Comparison of ENCODE assay signal across 8 mouse cellular contexts in genomic region chr11:60454080-60454744, GRCm38 (mm10). TPM values are rescaled to one million over a fixed set of nuclear protein-coding genes. Genes with fewer than 3 reads are reported as not detected.
DNase-seq lines count a peak whose midpoint lies in the region; ATAC-seq and TF ChIP-seq lines count a peak whose summit lies in the region.

Drg2 (plus strand) TSS chr11:60454591.

- peak within 1 kb of the TSS; percentile 87 for H3K4me3 ChIP-seq in forebrain, embryonic 10.5 days
- peak within 1 kb of the TSS; percentile 83 for H3K4me3 ChIP-seq in heart, embryonic 15.5 days
- H3K4me3 ChIP-seq in liver, embryonic 14.5 days (ENCODE audit: insufficient read depth in 1 of 2, low read depth in 2 of 2, low read length in 2 of 2) = peak within 1 kb of the TSS; percentile 67 to 89
- peak within 1 kb of the TSS; percentile 78 for H3K4me3 ChIP-seq in neural tube, embryonic 11.5 days (ENCODE audit: low read depth, low read length)
- peak within 1 kb of the TSS; percentile 53 for H3K4me3 ChIP-seq in stomach, postnatal 0 days (ENCODE audit: low read depth, low read length)

- peak within 1 kb of the TSS; percentile 88 for H3K27ac ChIP-seq in forebrain, embryonic 10.5 days
- peak within 1 kb of the TSS; percentile 72 for H3K27ac ChIP-seq in heart, embryonic 15.5 days
- H3K27ac ChIP-seq in liver, embryonic 14.5 days = no peak within 1 kb of the TSS
- H3K27ac ChIP-seq in neural tube, embryonic 11.5 days (ENCODE audit: low read depth, low read length) = no peak within 1 kb of the TSS
- peak within 1 kb of the TSS; percentile 72 for H3K27ac ChIP-seq in stomach, postnatal 0 days (replicated peaks)

- peaks cover 20% of the 10 kb centered on the region for H3K4me1 ChIP-seq in forebrain, embryonic 10.5 days
- H3K4me1 ChIP-seq in heart, embryonic 15.5 days (replicated peaks) = peaks cover 11% of the 10 kb centered on the region
- peaks cover 0 to 5% of the 10 kb centered on the region in 2 experiments; a peak in 2 of 4 replicates for H3K4me1 ChIP-seq in liver, embryonic 14.5 days (replicated peaks; ENCODE audit: control insufficient read depth in 2 of 2, insufficient read depth in 2 of 2, low read length in 1 of 2)
- peaks cover 5% of the 10 kb centered on the region for H3K4me1 ChIP-seq in neural tube, embryonic 11.5 days (ENCODE audit: control insufficient read depth, insufficient read depth, low read length)
- 0 out of 2 replicates have a peak, but pooled peaks cover 4% of the 10 kb centered on the region for H3K4me1 ChIP-seq in stomach, postnatal 0 days (replicated peaks; ENCODE audit: control insufficient read depth, insufficient read depth)

- ATAC-seq in heart, embryonic 15.5 days (replicated peaks; ENCODE audit: insufficient number of reproducible peaks, insufficient read depth, low FRiP score, low read depth) = peak; percentile 63; the same call in 1 of the 2 replicates
- peak; percentile 88 for ATAC-seq in liver, embryonic 14.5 days (ENCODE audit: insufficient read depth)
- peak; percentile 83 for ATAC-seq in neural tube, embryonic 11.5 days (ENCODE audit: insufficient read depth, low FRiP score, low TSS enrichment)
- ATAC-seq in stomach, postnatal 0 days (ENCODE audit: low FRiP score, low TSS enrichment) = peak; percentile 94

- H3K9me3 ChIP-seq in forebrain, embryonic 10.5 days = no peaks in the 10 kb centered on the region
- H3K9me3 ChIP-seq in heart, embryonic 15.5 days (replicated peaks) = no peaks in the 10 kb centered on the region
- H3K9me3 ChIP-seq in liver, embryonic 14.5 days (ENCODE audit: control insufficient read depth, low read length) = no peaks in the 10 kb centered on the region
- H3K9me3 ChIP-seq in neural tube, embryonic 11.5 days (ENCODE audit: control insufficient read depth, low read length) = no peaks in the 10 kb centered on the region
- H3K9me3 ChIP-seq in stomach, postnatal 0 days (ENCODE audit: control insufficient read depth, low read length) = no peaks in the 10 kb centered on the region

- peak within 1 kb of the TSS; percentile 80 for H3K9ac ChIP-seq in heart, embryonic 15.5 days
- peak within 1 kb of the TSS; percentile 79 for H3K9ac ChIP-seq in liver, embryonic 14.5 days (replicated peaks)
- H3K9ac ChIP-seq in neural tube, embryonic 11.5 days (ENCODE audit: low read length) = peak within 1 kb of the TSS; percentile 81
- peak within 1 kb of the TSS; percentile 85 for H3K9ac ChIP-seq in stomach, postnatal 0 days (ENCODE audit: low read length)

- H3K4me2 ChIP-seq in heart, embryonic 15.5 days = peak within 1 kb of the TSS; percentile 80
- H3K4me2 ChIP-seq in liver, embryonic 14.5 days (ENCODE audit: low read depth) = peak within 1 kb of the TSS; percentile 81
- peak within 1 kb of the TSS; percentile 71 for H3K4me2 ChIP-seq in neural tube, embryonic 11.5 days (ENCODE audit: low read depth)
- peak within 1 kb of the TSS; percentile 81 for H3K4me2 ChIP-seq in stomach, postnatal 0 days (replicated peaks; ENCODE audit: low read depth)

- peak; percentile 86 to 91 for DNase-seq in CD8-positive naive resting alpha-beta T cell, adult 2 months (ENCODE audit: low read depth in 2 of 2, low spot score in 2 of 2)
- DNase-seq in c-Kit-positive CD71-negative TER-119-negative erythroid progenitor cells, embryonic 14.5 days (ENCODE audit: low read depth) = peak; percentile 84
- peak; percentile 92 for DNase-seq in forebrain, embryonic 10.5 days (ENCODE audit: extremely low spot score, low spot score)
- peak; percentile 88 to 92 for DNase-seq in kidney, postnatal 25 days
- peak; percentile 75 to 78 (median 76) for DNase-seq in liver, embryonic 14.5 days (ENCODE audit: low read depth in 3 of 3, low spot score in 3 of 3)
- DNase-seq in neural tube, embryonic 11.5 days (ENCODE audit: low spot score) = peak; percentile 94
- peak; percentile 90 for DNase-seq in stomach, postnatal 0 days (ENCODE audit: low spot score)

- H3K27me3 ChIP-seq in forebrain, embryonic 10.5 days (ENCODE audit: poor library complexity, severe bottlenecking) = no peaks in the 10 kb centered on the region
- 0 out of 2 replicates have a peak, but pooled peaks cover 4% of the 10 kb centered on the region for H3K27me3 ChIP-seq in heart, embryonic 15.5 days
- no peaks in the 10 kb centered on the region for H3K27me3 ChIP-seq in liver, embryonic 14.5 days (ENCODE audit: control insufficient read depth, insufficient read depth, low read length)
- H3K27me3 ChIP-seq in neural tube, embryonic 11.5 days (ENCODE audit: control insufficient read depth, insufficient read depth, low read length) = no peaks in the 10 kb centered on the region
- no peaks in the 10 kb centered on the region for H3K27me3 ChIP-seq in stomach, postnatal 0 days (ENCODE audit: control insufficient read depth, insufficient read depth, low read length)

- peaks cover 36% of the 10 kb centered on the region for H3K36me3 ChIP-seq in forebrain, embryonic 10.5 days (replicated peaks)
- peaks cover 21% of the 10 kb centered on the region for H3K36me3 ChIP-seq in heart, embryonic 15.5 days
- H3K36me3 ChIP-seq in liver, embryonic 14.5 days (replicated peaks; ENCODE audit: control insufficient read depth, insufficient read depth, low read depth) = peaks cover 9% of the 10 kb centered on the region; the same call in 1 of the 2 replicates
- H3K36me3 ChIP-seq in neural tube, embryonic 11.5 days (ENCODE audit: control insufficient read depth, insufficient read depth, low read length) = peaks cover 13% of the 10 kb centered on the region
- peaks cover 10% of the 10 kb centered on the region; the same call in 1 of the 2 replicates for H3K36me3 ChIP-seq in stomach, postnatal 0 days (ENCODE audit: control insufficient read depth, insufficient read depth, low read length)

- TF ChIP-seq CTCF in liver, embryonic 14.5 days (IDR thresholded peaks at IDR 0.05; ENCODE audit: low read depth) = no peak
- TF ChIP-seq CTCF in stomach, postnatal 0 days (IDR thresholded peaks at IDR 0.05; ENCODE audit: low read depth) = no peak

- WGBS in forebrain, embryonic 10.5 days = 5% methylated on average over 27 of the region's 27 CpGs
- WGBS in heart, embryonic 15.5 days = 4% methylated on average over 27 of the region's 27 CpGs
- WGBS in liver, embryonic 14.5 days (ENCODE audit: insufficient replicate concordance) = 4% methylated on average over 27 of the region's 27 CpGs
- 6% methylated on average over 27 of the region's 27 CpGs for WGBS in neural tube, embryonic 11.5 days
- 5% methylated on average over 27 of the region's 27 CpGs for WGBS in stomach, postnatal 0 days

- no peak for TF ChIP-seq EP300 in liver, embryonic 14.5 days (IDR thresholded peaks at IDR 0.05; ENCODE audit: low read depth)
- TF ChIP-seq EP300 in stomach, postnatal 0 days (optimal IDR thresholded peaks at IDR 0.05) = no peak

RNA-seq across cellular contexts. Expression of gene Drg2, which starts in this region (rescaled TPM):
- polyA plus RNA-seq in forebrain, embryonic 10.5 days (2016; fragmentation: Nextera tagmentation; extraction: Ambion mirVana) = 129 and 130 TPM in 2 replicates
- 54.0 and 69.8 TPM in 2 replicates for polyA plus RNA-seq in heart, embryonic 15.5 days (2015; fragmentation: Nextera tagmentation; extraction: Ambion mirVana)
- 22.9 and 24.1 TPM in 2 replicates for polyA plus RNA-seq in liver, embryonic 14.5 days (2012; rRNA removed)
- 37.5 and 41.3 TPM in 2 replicates for polyA plus RNA-seq in liver, embryonic 14.5 days (2014; fragmentation: Nextera tagmentation; extraction: Ambion mirVana)
- 126 and 132 TPM in 2 replicates for polyA plus RNA-seq in neural tube, embryonic 11.5 days (2014; fragmentation: Nextera tagmentation; extraction: Ambion mirVana)
- polyA plus RNA-seq in stomach, postnatal 0 days (2015; fragmentation: Nextera tagmentation; extraction: Ambion mirVana) = 47.2 and 50.2 TPM in 2 replicates

Comparison
In these comparisons a context has a peak if more than half of its experiments do, and no peak if none do; other contexts are left out.
1. H3K27ac ChIP-seq: peak in forebrain, embryonic 10.5 days (single experiment), heart, embryonic 15.5 days (single experiment) and stomach, postnatal 0 days (single experiment); none in liver, embryonic 14.5 days (single experiment) and neural tube, embryonic 11.5 days (single experiment).
2. Peak in every context shown above with its lines, with median percentiles within 50 percentile points of each other: DNase-seq, H3K4me3 ChIP-seq, ATAC-seq, H3K4me2 ChIP-seq and H3K9ac ChIP-seq.